Mouse (Mus musculus) forebrain, embryonic 13.5 days (tissue): ENCODE measurements at regions not wholly inside any gene's neighbourhood (a gene's known extent, or its start where the extent isn't known, plus 50 kb on each side); places are given as distances from the start of the nearest gene placed in this dataset.

Experiments used
- ATAC-seq: fragments of 200-750 bp; cut with Nextera tagmentation; 2 replicates; pipeline ENCODE4 v1.8.0; 2017
- H3K27ac ChIP-seq: fragments of 300-500 bp; sonication (generic); 2 replicates; pipeline ENCODE4 v1.5.1; 2015; ENCODE audit warnings: inconsistent platforms, mild to moderate bottlenecking, moderate library complexity
- H3K27me3 ChIP-seq: fragments of 300-500 bp; sonication (generic); 2 replicates; pipeline ENCODE4 v1.6.1; 2015; ENCODE audit warnings: mild to moderate bottlenecking, inconsistent platforms
- H3K36me3 ChIP-seq: fragments of 300-500 bp; sonication (generic); 2 replicates; pipeline ENCODE4 v1.6.1; 2015; ENCODE audit warnings: mild to moderate bottlenecking, inconsistent platforms; ENCODE audit not compliant: poor library complexity, severe bottlenecking
- H3K4me1 ChIP-seq: fragments of 300-500 bp; sonication (generic); 2 replicates; pipeline ENCODE4 v1.6.1; 2015; ENCODE audit warnings: inconsistent platforms
- H3K4me2 ChIP-seq: fragments of 300-500 bp; sonication (generic); 2 replicates; pipeline ENCODE4 v1.6.1; 2015; ENCODE audit warnings: inconsistent platforms, mild to moderate bottlenecking, moderate library complexity
- H3K4me3 ChIP-seq: fragments of 300-500 bp; sonication (generic); 2 replicates; pipeline ENCODE4 v1.5.1; 2015; ENCODE audit warnings: mild to moderate bottlenecking, inconsistent platforms
- H3K9ac ChIP-seq: fragments of 300-500 bp; sonication (generic); 2 replicates; pipeline ENCODE4 v1.6.1; 2015; ENCODE audit warnings: mild to moderate bottlenecking, inconsistent platforms
- H3K9me3 ChIP-seq: fragments of 300-500 bp; sonication (generic); replicated peaks from 2 replicates; pipeline ENCODE4 v1.6.1; 2016; ENCODE audit warnings: inconsistent platforms
- WGBS: fragments of 180-500 bp; shearing (Covaris S2); methylation state at CpG from one replicate; pipeline ENCODE4 v1.1.7; 2015; 5-methylcytosine and 5-hydroxymethylcytosine counted together

DNA sequence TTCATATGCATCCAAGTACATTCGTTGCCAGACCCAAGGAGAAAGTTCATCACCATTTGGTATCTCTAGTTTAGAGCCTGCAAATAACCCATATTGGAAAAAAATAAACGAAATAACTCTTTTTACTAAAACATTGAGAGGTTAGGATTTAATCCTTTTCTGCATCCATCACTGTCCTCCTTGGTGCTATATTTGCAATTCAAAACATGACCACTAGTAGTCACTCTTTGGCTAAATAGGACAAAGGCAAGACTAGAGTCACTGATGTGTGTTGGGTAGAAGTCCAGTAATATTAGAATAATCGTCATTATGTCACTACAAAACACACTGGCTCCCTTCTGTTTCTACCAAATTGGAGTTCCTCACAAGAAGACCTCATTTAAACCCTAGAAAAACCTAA, 614.0 kb upstream of the Cdh11 start:
- ATAC-seq: no peak
- 85% methylated on average over 3 of the region's 3 CpGs for WGBS
- H3K4me2 ChIP-seq: no peak overlapping the region

GRCm38 (mm10) chr8:103400143-103400542, 614.7 kb upstream of the Cdh11 start:
- no peaks in the 10 kb centered on the region for H3K27me3 ChIP-seq
- no peak overlapping the region for H3K4me3 ChIP-seq
- H3K9ac ChIP-seq: no peak overlapping the region
- 76% methylated on average over 1 of the region's 1 CpGs for WGBS
- no peaks in the 10 kb centered on the region for H3K36me3 ChIP-seq
- no peak for ATAC-seq
- no peak overlapping the region for H3K27ac ChIP-seq
- no peak overlapping the region for H3K4me2 ChIP-seq
- H3K9me3 ChIP-seq: no peaks in the 10 kb centered on the region; the same call in 1 of the 2 replicates
- H3K4me1 ChIP-seq: peaks cover 10% of the 10 kb centered on the region

More for the DNA sequence above, 614.0 kb upstream of the Cdh11 start:
- no peaks in the 10 kb centered on the region; the same call in 1 of the 2 replicates for H3K9me3 ChIP-seq
- no peak overlapping the region for H3K4me3 ChIP-seq
- no peak overlapping the region for H3K9ac ChIP-seq
- H3K27ac ChIP-seq: no peak overlapping the region
- H3K36me3 ChIP-seq: no peaks in the 10 kb centered on the region
- H3K27me3 ChIP-seq: no peaks in the 10 kb centered on the region
- peaks cover 11% of the 10 kb centered on the region for H3K4me1 ChIP-seq

DNA sequence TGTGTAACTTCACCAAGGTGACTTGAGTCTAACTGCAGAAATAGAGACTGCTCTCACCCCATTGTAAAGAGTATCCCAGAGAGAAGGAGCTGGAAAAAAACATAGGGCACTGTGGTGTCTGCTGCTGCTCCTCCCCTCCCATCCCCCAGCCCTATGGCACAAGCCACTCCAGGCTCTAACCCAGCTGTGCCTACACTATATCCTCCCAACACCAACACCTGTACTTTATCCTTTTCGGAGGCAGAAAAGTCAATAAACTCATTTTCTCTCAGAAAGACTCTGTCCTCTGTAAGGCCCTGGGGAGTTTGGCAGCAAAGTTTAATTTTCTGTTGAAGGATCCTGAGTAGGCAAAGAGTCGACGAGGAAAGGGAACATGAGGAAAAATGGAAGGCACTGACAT, 617.3 kb upstream of the Cdh11 start:
- Histone ChIP-seq H3K36me3 (no peaks in the 10 kb centered on the region), H3K4me1 (no peaks in the 10 kb centered on the region), H3K27me3 (no peaks in the 10 kb centered on the region), H3K9me3 (no peaks in the 10 kb centered on the region; the same call in 1 of the 2 replicates), H3K4me3 (no peak overlapping the region), H3K27ac (no peak overlapping the region), H3K4me2 (no peak overlapping the region), H3K9ac (no peak overlapping the region)
- no peak for ATAC-seq
- 80% methylated on average over 3 of the region's 3 CpGs for WGBS

DNA sequence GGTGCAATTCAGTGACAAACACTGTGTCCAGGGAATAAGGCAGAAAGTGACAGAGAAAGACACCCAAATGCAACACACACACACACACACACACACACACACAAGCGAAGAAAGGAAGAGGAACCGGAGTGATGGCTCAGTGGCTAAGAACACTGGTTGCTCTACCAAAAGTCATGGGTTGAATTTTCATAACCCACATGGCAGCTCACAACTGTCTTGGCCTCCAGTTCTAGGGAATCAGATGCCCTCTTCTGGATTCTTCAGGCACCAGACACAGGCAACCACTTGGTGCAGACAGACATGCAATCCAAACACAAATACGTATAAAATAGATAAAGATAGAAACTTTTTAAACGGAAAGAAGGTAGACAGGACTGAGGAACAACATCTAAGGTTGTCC, 618.4 kb upstream of the Cdh11 start:
- no peak overlapping the region for H3K9ac ChIP-seq
- ATAC-seq: no peak
- no peak overlapping the region for H3K4me2 ChIP-seq
- H3K27ac ChIP-seq: no peak overlapping the region
- H3K36me3 ChIP-seq: no peaks in the 10 kb centered on the region
- H3K27me3 ChIP-seq: no peaks in the 10 kb centered on the region
- no peaks in the 10 kb centered on the region for H3K4me1 ChIP-seq
- H3K9me3 ChIP-seq: no peaks in the 10 kb centered on the region; the same call in 1 of the 2 replicates
- 84% methylated on average over 4 of the region's 4 CpGs for WGBS
- no peak overlapping the region for H3K4me3 ChIP-seq

- WGBS: 93% methylated on average over 12 of the region's 12 CpGs
- Histone ChIP-seq H3K4me2 (no peak overlapping the region), H3K27ac (no peak overlapping the region), H3K4me1 (no peaks in the 10 kb centered on the region), H3K36me3 (no peaks in the 10 kb centered on the region), H3K9ac (no peak overlapping the region), H3K9me3 (no peaks in the 10 kb centered on the region; the same call in 1 of the 2 replicates), H3K27me3 (no peaks in the 10 kb centered on the region), H3K4me3 (no peak overlapping the region)
- ATAC-seq: no peak
These were observed 620.3 kb upstream of the Cdh11 start for GRCm38 (mm10) chr8:103405787-103406186.

- ATAC-seq: no peak
- Histone ChIP-seq H3K9me3 (no peaks in the 10 kb centered on the region), H3K27me3 (no peaks in the 10 kb centered on the region), H3K9ac (no peak overlapping the region), H3K4me1 (no peaks in the 10 kb centered on the region), H3K4me3 (no peak overlapping the region), H3K36me3 (no peaks in the 10 kb centered on the region), H3K4me2 (no peak overlapping the region), H3K27ac (no peak overlapping the region)
- WGBS: 87% methylated on average over 2 of the region's 2 CpGs
These were observed 621.5 kb upstream of the Cdh11 start for GRCm38 (mm10) chr8:103406921-103407320.

DNA sequence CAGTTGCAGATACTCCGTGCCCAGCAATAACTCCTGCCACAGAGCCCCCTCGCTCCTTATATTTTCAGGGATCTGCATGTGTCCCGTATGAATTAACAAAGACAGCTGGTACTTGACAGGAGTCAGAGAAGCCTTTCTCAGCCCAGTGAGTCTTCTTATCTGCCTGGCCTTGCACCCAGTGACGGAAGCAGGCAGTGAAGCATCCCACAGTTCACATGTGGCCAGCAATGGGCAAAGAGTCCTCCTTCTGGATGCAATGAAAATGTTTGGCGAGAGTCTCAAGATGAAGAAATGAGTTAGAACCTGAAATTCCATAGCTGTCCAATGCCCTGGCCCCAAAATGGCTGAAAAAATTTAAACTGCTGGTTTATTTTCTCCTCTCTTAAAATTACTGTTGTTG, 622.2 kb upstream of the Cdh11 start:
- 93% methylated on average over 5 of the region's 5 CpGs for WGBS
- H3K27me3 ChIP-seq: no peaks in the 10 kb centered on the region

DNA sequence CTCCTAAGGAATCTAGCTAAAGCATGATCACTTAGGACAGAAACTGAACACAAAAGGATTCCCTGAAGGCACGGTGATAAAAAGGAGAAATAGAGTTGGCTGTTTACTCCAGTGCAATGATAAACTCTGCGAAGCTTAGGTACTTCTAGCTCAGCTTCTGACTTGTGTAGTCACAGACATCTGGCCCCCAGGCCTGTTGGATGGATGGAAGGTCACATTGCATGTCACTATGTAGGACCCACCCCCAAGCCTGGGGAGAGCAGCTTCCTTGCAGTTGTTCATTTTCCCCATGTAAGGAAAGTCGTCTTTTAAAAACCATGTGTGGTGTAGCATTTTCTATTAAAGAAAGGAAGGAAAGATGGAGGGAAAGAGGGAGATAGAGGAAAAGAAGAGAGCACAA, 623.0 kb upstream of the Cdh11 start:
- Histone ChIP-seq H3K9ac (no peak overlapping the region), H3K36me3 (no peaks in the 10 kb centered on the region), H3K4me1 (no peaks in the 10 kb centered on the region), H3K4me2 (no peak overlapping the region), H3K9me3 (no peaks in the 10 kb centered on the region), H3K27ac (no peak overlapping the region), H3K27me3 (no peaks in the 10 kb centered on the region), H3K4me3 (no peak overlapping the region)
- no peak for ATAC-seq
- 88% methylated on average over 3 of the region's 3 CpGs for WGBS

More for the DNA sequence above, 622.2 kb upstream of the Cdh11 start:
- Histone ChIP-seq H3K9me3 (no peaks in the 10 kb centered on the region), H3K9ac (no peak overlapping the region), H3K27ac (no peak overlapping the region), H3K4me1 (no peaks in the 10 kb centered on the region), H3K4me3 (no peak overlapping the region), H3K4me2 (no peak overlapping the region), H3K36me3 (no peaks in the 10 kb centered on the region)
- no peak for ATAC-seq

DNA sequence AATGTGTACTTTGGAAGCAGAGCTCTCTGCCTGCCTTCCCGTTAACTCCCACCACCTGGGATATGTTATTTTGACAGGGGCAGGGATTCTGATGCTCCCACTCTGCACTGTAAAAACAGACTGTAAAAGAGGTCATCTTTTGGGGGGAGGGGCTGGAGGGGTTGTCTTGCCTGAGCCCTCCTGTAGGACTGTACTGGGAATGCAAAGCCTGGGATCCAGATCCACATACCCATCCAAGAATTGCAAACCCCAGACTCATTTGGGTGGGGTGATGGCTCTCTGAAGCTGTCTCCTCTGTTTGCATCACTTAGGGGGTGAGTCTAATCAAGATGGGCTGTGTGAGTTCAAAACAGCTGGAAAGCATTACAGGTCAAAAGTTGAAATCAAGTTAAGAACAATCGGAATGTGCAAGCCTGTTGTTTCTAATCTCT, 623.7 kb upstream of the Cdh11 start:
- Histone ChIP-seq H3K9me3 (no peaks in the 10 kb centered on the region), H3K4me3 (no peak overlapping the region), H3K4me1 (no peaks in the 10 kb centered on the region), H3K9ac (no peak overlapping the region), H3K36me3 (no peaks in the 10 kb centered on the region), H3K27ac (no peak overlapping the region), H3K4me2 (no peak overlapping the region), H3K27me3 (no peaks in the 10 kb centered on the region)
- ATAC-seq: no peak
- WGBS: 78% methylated on average over 2 of the region's 2 CpGs

DNA sequence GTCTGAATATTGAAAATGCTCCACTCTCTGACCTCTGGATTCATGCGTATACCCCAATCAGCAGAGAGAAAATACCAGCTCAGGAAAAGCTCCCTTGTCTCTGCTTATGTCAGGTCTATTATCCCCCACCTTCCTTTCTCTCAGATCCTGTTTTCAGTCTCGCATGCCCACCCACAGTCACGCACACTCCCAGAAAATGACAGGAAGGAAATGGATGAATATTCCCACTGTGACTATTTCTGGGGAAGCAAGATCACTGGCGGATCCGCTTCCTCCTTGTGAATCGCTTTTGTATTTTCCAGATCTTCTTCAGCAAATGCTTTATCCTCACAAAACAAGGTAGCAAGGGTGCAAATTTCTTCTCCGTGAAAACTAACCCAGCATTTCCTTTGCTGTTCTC, 627.3 kb upstream of the Cdh11 start:
- H3K9ac ChIP-seq: no peak overlapping the region
- no peak overlapping the region for H3K4me2 ChIP-seq
- H3K4me1 ChIP-seq: no peaks in the 10 kb centered on the region
- H3K9me3 ChIP-seq: no peaks in the 10 kb centered on the region
- no peak overlapping the region for H3K4me3 ChIP-seq
- no peaks in the 10 kb centered on the region for H3K36me3 ChIP-seq
- ATAC-seq: no peak
- no peak overlapping the region for H3K27ac ChIP-seq
- WGBS: 79% methylated on average over 7 of the region's 7 CpGs
- H3K27me3 ChIP-seq: no peaks in the 10 kb centered on the region

GRCm38 (mm10) chr8:103413589-103414575, 628.4 kb upstream of the Cdh11 start:
- Histone ChIP-seq H3K4me2 (no peak overlapping the region), H3K9ac (no peak overlapping the region), H3K9me3 (no peaks in the 10 kb centered on the region), H3K27me3 (no peaks in the 10 kb centered on the region), H3K36me3 (no peaks in the 10 kb centered on the region), H3K4me1 (no peaks in the 10 kb centered on the region), H3K4me3 (no peak overlapping the region), H3K27ac (no peak overlapping the region)
- no peak for ATAC-seq
- 60% methylated on average over 11 of the region's 11 CpGs for WGBS

DNA sequence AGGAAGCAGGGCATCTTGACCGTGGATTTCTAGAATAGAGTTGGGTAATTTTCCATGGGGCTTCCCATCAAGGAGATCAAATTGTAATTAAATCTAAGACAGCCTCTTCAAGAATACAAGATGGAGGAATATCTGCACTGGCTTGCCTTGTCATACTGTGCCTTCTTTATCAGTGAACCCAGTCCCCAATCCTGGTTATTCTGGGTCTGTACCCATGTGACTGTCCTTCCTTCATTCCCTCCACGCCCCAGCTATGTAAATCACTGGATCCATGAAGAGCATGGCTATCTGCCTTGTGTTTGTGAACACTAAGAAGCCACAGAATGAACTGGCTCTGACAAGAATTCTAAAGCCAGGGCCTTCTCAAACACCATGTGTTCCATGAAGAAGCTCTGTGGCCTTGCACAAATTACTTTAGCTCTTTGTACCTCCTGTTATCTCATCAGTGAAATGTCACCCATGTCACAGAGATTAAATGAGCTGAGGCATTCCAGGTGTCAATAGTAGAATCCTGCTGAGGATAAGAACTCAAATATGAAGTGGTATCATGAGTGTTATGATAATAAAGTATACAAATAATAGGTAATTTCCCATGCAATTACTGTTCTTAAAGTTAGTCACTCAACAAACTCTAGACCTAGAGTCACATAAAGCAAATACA, 637.0 kb upstream of the Cdh11 start:
- Histone ChIP-seq H3K4me3 (no peak overlapping the region), H3K36me3 (no peaks in the 10 kb centered on the region), H3K9me3 (no peaks in the 10 kb centered on the region), H3K4me2 (no peak overlapping the region), H3K4me1 (no peaks in the 10 kb centered on the region), H3K27ac (no peak overlapping the region), H3K27me3 (no peaks in the 10 kb centered on the region), H3K9ac (no peak overlapping the region)
- no peak for ATAC-seq
- WGBS: 89% methylated on average over 2 of the region's 2 CpGs
